Mouse (Mus musculus): ENCODE measurements around the gene Gm9817.
"Not testable (repeated sequence)": the region's sequence is repeated elsewhere in the genome, so short reads cannot be mapped to it uniquely, and the experiment has no call there.

The Gm9817 gene

GRCm38 (mm10) chr13:45078392-45078791, at the start of gene Gm9817:
Gene Gm9817 (plus strand): TSS chr13:45078692.
- not testable (repeated sequence) for DNase-seq

GRCm38 (mm10) chr13:45029791-45030190, 48.7 kb upstream of the Gm9817 start:
- DNase-seq: no peak

GRCm38 (mm10) chr13:45030830-45031229, 47.7 kb upstream of the Gm9817 start:
- peak; percentile 98 for DNase-seq

- peak; percentile 89 for DNase-seq
Measured at GRCm38 (mm10) chr13:45031314-45031713, 47.2 kb upstream of the Gm9817 start.

GRCm38 (mm10) chr13:45031748-45032147, 46.7 kb upstream of the Gm9817 start:
- peak; percentile 90 for DNase-seq

- DNase-seq: peak; percentile 40
Measured at GRCm38 (mm10) chr13:45032484-45032883, 46.0 kb upstream of the Gm9817 start.

- DNase-seq: peak; percentile 71
Measured at GRCm38 (mm10) chr13:45033360-45033759, 45.1 kb upstream of the Gm9817 start.

GRCm38 (mm10) chr13:45034759-45035158, 43.7 kb upstream of the Gm9817 start:
- peak; percentile 25 for DNase-seq

GRCm38 (mm10) chr13:45036417-45036816, 42.1 kb upstream of the Gm9817 start:
- DNase-seq: peak; percentile 73

- peak; percentile 53 for DNase-seq
Measured at GRCm38 (mm10) chr13:45040195-45040594, 38.3 kb upstream of the Gm9817 start.

- DNase-seq: peak; percentile 76
Measured at GRCm38 (mm10) chr13:45040741-45041140, 37.8 kb upstream of the Gm9817 start.

GRCm38 (mm10) chr13:45043466-45043865, 35.0 kb upstream of the Gm9817 start:
- peak; percentile 58 for DNase-seq

GRCm38 (mm10) chr13:45049261-45050020, 29.1 kb upstream of the Gm9817 start:
- DNase-seq: peak; percentile 64

- no peak for DNase-seq
Measured at GRCm38 (mm10) chr13:45052805-45053204, 25.7 kb upstream of the Gm9817 start.

GRCm38 (mm10) chr13:45053843-45054242, 24.6 kb upstream of the Gm9817 start:
- DNase-seq: no peak

GRCm38 (mm10) chr13:45059206-45059605, 19.3 kb upstream of the Gm9817 start:
- no peak for DNase-seq

GRCm38 (mm10) chr13:45063146-45063545, 15.3 kb upstream of the Gm9817 start:
- DNase-seq: peak; percentile 68

GRCm38 (mm10) chr13:45064951-45065350, 13.5 kb upstream of the Gm9817 start:
- no peak for DNase-seq

GRCm38 (mm10) chr13:45070366-45070765, 8.1 kb upstream of the Gm9817 start:
- DNase-seq: no peak

- DNase-seq: no peak
Measured at GRCm38 (mm10) chr13:45075012-45075411, 3.5 kb upstream of the Gm9817 start.

GRCm38 (mm10) chr13:45075715-45076114, 2.8 kb upstream of the Gm9817 start:
- no peak for DNase-seq

- peak; percentile 13 for DNase-seq
Measured at GRCm38 (mm10) chr13:45080771-45081170, 2.3 kb downstream of the Gm9817 start.

- peak; percentile 86 for DNase-seq
Measured at GRCm38 (mm10) chr13:45083696-45084095, 5.2 kb downstream of the Gm9817 start.

GRCm38 (mm10) chr13:45088796-45089221, 10.3 kb downstream of the Gm9817 start:
- peak; percentile 89 for DNase-seq

- DNase-seq: peak; percentile 76
Measured at GRCm38 (mm10) chr13:45089846-45090245, 11.4 kb downstream of the Gm9817 start.
